Mouse (Mus musculus) adrenal gland, postnatal 14 days (tissue): Measurements from ENCODE around the gene Fgd3. TPM values are rescaled to one million over a fixed set of nuclear protein-coding genes. Genes with fewer than 3 reads are reported as not detected.
A peak's percentile ranks its signal among the peaks of the same experiment; 100 is the strongest.

Experiments used
- DNase-seq: peaks from one replicate; pipeline ENCODE4 v3.0.0; 2021; ENCODE audit warnings: mixed read lengths
- total RNA-seq: library from RNA; stranded (reverse); gene quantifications from 2 replicates; pipeline ENCODE4 v1.2.3, GENCODE M21; 2021

The Fgd3 gene
- total RNA-seq, 1 experiment from 2014 or later = 2.7 TPM

DNA sequence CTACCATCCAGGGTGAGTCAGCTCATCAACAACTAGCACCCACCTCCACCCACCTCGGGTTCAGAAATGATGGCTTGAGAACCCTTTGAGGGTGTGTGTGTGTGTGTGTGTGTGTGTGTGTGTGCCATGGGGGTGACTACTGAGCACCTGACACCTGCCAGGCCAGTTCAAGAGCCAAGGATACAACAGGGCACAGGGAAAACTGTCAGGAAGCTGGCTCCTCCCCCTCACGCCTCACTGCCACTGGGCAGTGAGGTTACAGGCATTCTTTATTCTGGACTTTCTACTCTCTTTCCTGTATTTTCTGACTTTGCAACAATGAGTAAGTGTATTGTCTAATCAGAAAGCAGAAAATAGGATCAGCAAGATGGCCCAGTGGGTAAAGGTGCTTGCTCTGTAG, 70.5 kb downstream of the Fgd3 start:
- DNase-seq = no peak

DNA sequence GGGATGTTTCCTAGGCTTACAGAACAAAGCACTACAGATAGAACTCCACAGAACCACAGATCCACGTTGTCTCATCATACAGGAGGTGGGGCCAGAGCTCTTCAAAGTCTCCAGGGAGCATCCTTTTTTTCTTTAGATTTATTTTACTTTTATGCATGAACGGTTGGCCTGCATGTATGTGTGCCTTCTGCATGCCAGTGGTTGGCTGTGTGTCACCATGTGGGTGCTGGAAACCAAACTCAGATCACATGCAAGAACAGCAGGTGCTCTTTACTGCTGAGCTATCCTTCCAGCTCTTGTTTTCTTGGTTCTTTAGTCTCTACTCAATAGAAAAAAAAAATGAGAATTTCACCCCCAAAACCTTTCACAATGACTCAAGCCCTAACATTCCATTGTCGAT, 71.2 kb downstream of the Fgd3 start:
- no peak for DNase-seq

DNA sequence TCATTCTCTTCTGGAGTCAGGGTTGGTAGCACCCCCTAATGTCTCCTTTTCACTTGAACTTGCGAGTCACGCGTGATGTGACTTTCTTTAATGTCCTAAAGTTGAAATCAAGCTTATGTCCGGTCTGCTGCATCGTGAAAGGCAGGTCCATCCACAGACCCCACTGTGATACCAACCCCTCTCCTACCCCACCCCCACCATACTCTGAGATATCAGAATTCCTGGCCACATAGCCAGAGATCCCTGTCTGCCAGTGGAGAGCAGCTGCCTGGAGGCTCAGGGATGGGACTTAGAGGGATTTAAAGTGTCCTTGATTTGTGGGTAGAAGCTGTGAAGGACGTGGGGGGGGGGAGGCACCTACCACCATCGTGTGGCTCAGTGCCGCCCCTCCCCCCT, 71.6 kb downstream of the Fgd3 start, which contains the start of gene Susd3:
TSS of gene Susd3 (minus strand) at position 240 of the 396 bp plus-strand sequence.
- DNase-seq = no peak

DNA sequence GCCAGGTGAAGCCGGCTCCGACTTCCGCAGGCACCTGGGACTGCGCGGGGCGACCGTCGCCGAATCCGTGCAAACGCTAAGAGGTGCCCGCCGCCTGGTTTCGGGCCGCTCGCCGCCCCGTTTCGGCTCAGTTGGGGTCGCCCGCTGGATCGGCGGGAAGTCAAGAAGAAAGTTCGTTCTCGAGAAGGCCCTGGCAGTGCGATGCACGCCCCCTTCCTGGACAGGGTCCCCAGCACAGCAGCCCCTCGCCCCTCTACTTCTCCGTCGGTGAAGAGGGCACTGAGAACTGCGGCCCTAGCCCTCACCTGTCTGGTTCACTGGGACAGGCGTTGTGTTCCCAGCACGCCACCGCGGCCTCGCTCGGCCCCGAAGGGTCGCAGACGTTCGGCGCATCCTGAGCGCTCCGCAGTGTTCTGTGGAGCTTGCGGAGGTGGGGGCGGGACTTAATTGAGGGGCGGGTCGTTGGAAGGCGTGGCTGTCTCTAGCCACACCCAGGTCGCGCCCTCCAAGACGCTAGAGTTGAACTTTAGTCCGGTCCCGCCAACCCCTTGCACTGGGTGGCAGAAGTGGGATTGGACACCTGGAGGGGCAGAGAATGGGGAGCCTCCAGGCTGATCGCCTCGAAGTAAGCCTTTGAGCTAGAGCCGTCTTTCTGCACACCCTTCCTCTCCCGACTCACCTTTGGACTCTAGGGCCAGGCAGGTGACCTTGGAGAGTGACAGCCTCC, 72.2 kb downstream of the Fgd3 start:
- DNase-seq = peak; percentile 58

DNA sequence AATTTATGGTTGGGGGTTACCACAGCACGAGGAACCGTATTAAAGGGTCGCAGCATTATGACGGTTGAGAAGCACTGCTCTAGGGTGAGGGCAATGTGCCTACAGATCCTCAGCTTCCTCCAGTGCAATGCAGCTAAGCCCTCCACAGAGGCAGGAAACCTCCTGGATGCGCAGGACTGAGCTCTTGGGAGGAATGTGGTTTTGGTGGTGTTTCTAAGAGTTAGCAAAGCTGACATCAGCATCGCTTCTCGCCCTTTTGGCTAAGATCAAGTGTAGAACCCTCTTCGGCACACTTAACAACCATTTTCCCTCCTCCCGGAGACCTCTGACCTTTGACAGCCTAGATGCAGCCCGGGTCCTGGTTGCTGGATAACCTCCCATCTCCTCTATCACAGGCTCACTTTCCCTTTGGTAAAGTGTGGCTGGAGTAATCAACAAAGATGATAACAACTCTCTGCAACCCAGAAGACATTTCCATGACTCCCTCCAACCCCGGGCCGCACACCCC, 72.8 kb downstream of the Fgd3 start:
- DNase-seq = no peak

DNA sequence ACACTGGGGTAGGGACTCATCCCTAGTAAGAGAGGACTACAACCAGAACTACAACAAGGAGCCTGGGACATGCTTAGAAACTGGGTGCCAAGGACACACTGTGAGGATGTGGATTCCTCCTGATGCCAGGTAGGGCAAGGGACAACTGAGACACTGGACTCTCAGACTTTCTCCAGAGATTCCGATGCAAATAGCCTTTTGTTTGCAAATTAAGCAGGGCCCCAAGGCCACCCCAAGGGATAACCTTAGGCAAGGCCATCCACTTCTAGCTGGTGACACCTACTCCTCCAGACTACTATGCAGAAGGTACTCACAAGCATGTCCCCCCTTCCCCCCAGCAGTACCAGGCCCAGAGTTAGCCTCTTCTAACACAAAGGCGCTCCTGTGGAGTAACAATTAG, 73.5 kb downstream of the Fgd3 start:
- no peak for DNase-seq

DNA sequence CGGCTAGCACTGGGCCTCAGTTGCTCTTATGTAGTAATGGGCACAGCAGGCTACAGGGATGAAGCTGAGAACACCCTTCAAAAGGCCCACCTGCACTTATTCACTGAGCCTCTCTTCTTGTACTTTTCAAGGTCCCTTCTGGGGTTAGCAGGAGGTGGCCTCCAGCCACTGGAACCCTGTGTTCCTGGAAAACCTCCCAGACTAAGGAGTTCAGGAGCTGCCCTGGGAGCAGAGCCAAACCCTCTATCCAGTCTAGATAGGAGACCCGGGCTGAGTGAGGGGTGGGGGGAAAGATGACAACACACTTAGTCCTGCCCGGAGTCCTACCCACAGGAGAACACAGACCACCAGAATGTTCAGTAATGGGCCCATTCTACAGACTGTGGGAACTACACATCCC, 74.1 kb downstream of the Fgd3 start:
- peak; percentile 29 for DNase-seq

DNA sequence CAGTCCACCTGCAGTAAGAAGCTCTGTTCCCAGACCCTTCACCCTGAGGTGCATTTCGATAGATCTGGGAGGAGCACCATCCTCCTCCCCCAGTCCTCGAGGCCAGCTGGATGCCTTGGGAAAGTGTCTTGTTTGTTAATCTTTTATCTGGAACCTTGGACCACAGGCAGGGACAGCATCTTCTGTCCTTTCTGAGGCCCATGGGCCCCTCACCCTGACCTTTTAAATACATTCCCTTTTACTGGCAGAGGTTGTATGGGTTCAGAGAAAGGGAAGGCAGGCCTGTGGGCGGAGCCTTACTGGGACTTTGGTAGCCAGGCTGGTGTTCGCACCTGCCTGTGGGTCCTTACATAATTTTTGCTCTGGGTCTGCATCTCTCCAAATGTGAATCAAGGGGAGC, 74.9 kb downstream of the Fgd3 start:
- DNase-seq = no peak

DNA sequence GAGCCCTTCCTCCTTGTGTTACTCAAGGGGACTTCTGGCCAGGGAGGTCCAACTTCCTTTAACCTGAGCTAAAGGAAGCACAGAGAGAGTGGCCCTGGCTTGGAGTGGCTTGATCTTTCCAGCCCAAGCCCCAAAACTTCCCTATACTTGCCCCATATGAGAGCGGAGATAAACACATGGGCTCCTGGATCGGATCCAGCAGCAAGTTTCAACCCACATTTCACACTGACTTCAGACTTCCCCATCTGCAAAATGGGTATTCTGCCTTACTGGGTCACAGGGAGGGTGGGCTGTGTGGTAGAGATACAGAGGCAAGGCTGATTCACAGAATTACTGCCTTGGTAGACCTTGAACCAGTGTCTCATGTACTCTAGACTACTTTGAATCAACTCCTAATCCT, 76.6 kb downstream of the Fgd3 start:
- DNase-seq = no peak

DNA sequence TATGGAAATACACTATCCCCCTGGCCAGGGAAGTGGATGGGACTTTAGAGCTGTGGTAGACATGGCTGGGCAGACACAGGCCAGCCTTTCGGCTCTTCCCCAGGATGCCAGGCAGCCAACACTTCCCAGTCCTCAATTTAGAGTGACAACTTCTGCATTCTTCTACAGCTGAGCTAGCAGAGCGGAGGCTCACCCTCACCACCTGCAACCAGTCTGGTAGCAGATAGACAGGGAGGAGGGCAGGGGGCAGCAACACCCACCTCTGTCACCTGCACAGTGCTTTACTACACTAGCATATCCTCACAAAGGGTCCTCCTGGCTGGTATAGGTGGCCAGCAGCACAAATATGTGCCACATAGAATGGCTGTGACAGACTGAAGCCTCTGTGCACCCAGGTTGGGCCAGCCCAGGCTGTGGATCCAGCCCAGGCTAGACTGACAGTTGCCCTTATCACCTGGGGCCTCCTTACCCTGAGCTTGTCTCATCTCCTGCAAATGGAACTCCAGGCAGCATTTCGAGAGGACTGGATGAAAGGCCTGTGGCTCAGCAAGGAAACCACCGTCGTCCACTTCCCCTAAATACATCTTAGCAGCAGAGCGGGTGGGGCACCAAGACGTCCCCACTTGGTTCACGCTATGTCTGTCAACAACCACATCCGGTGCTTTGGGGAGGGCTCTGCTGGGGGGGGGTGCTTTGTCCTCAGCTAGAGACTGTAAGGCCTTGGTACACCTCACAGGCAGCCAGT, 77.6 kb downstream of the Fgd3 start:
- DNase-seq = peak; percentile 48

DNA sequence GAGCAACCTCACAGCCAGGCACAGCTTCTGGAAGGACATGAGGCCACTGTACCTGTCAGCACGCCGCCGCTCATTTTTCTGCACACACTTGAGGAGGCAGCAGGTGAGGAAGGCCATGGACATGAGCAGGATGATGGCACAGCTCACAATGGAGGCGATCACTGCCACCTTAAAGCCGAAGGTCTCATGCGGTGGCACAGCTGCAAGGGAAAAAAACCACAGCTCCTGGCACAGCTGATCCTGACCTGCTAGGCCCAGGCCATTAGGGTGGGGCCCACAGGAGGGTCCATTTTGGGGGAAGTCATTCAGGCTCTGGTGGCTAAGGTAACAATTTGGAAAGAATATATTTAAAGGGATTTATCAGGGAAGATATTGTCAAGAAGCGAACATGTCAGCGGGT, 81.4 kb downstream of the Fgd3 start:
- no peak for DNase-seq

DNA sequence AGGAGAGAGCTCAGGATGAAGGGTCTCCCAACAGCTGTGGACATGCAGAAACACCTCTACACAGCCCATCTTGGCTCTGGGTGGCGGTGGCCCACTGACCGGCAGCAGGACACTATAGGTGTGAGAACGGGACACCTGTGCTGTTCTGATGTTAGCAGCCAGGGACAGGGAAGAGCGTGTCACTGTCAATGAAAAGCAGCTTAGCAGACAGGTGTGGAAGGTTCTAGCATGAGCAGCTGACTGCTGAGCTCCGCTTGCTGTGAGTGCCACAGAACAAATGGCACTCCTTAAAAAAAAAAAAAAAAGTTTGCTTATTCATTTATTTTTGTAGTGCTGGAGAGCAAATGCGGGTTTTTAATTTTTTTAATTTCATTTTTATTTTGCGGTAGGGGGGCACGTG, 82.5 kb downstream of the Fgd3 start:
- DNase-seq = no peak

DNA sequence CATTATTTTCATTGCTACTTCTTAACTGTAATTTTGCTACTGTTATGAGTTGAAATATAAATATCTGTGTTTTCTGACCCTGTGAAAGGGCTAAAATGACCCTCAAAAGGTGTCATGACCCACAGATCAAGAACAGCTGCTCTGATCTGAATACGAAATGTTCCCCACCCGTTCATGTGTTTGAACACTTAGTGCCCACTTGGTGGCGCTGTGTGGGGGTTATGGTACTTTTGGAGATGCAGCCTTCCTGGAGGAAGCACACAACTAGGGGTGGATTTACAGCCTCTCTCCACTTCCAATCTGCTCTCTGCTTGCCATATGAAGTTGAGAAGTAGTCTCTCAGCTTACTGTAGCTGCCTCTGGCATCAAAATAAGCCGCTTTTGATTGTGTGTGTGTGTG, 85.4 kb downstream of the Fgd3 start:
- DNase-seq = no peak

DNA sequence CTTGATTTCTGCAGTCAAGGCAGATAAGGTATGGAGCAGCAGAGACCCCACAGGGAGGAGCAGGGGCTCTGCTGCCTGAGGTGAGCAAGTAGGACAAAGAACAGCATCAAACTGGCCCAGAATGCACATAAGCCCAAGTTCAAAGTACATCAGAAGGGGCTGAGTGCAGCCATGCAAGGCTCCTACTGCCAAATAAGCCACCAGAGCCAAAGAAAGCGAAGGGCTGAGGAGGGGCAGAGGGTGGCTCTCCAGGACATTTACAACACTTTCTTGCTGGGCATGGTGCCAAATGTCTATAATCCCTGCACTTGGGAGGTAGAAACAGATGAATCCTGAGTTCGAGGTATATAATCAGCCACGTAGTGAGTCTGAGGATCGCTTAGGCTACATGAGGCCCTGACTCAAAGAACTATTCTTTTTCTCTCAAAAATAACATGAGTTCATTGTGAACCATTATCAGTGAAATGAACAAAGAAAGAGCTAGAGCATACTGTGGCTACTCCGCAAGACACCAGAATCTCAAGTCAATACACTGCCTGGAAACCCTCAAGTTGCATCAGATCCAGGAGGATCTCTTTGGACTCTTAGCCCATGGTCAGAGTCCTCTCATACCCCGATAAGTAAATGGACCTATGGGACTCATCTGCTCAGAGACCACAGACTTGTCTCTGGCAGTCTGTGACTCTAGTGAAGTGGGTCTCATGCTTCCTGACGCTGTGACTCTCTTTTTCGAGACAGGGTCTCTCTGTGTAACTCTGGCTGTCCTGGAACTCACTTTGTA, 86.1 kb downstream of the Fgd3 start:
- DNase-seq = no peak

DNA sequence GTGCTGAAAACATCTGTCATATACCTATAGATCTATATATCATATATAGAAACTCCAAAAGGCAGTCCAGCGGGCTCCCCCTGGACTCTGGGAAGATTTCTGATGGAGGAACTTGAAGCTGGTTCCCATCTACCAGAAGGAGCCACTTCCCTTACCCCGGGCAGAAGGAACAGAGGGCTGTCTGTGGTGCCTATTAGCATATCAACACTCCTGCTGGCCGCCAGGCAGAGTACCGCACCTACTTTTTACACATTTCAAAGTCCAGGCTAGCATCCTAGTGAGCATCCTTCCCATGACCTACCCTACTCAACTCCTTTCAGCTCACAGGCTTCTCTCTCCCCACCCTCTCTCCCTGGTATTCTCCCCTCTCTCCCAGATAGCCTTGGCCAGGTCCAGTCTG, 94.5 kb downstream of the Fgd3 start:
- DNase-seq = no peak

DNA sequence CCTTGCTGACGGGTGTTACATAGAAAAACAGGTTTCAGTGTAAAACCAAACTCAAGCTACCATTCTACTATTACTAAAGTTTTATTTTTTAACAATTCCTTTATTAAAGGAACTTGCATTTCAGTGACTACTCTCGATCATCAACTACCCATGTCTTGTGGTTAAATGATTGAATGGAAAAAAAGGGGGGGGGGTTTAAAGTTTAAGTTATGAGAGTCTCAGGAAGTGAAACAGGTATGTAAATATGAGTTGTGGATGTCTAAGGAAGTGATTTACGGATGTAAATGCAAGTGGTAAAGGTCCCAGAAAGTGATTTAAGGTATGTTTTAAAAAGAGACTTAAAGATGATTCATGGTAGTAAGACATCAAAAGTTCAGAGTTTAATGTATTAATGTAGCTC, 95.0 kb downstream of the Fgd3 start:
- DNase-seq = no peak

DNA sequence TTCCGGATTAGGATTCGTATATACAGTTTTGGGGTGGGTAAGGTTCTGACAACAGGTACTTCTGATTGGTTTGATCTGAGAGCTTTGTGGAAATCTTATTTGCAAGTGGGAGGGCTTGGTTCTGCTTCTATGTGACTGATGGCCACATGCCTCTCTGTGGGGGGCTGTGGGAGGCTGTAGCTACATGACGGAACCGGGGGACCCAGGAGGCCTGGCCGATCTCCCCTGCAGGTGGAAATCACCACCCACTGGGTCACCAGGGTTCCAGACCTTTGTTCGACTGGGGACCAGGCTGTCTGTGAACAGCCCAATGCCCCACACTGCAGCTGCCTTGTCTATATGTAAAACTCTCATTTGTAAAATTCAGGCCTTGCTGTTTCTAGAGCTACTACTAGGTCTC, 95.4 kb downstream of the Fgd3 start:
- DNase-seq = no peak

DNA sequence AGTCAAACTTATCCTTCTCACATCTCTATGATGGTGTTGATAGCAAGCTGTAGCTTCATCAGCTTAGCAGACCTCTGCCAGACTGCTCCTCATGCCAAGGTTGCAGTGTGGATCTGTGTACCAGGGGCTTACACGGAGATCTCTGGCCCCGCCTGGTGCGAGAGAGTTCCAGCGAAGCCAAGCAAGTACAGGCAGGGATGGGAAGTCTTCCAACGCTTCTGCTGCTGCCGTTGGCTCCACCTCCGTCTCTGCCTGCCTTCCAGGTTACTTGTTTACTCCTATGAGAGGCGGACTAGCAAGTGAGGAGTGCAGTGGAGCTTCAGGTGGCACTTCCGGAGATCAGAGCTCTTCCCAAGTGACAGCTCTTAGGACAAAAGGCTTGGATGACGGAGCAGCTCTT, 95.8 kb downstream of the Fgd3 start:
- no peak for DNase-seq

DNA sequence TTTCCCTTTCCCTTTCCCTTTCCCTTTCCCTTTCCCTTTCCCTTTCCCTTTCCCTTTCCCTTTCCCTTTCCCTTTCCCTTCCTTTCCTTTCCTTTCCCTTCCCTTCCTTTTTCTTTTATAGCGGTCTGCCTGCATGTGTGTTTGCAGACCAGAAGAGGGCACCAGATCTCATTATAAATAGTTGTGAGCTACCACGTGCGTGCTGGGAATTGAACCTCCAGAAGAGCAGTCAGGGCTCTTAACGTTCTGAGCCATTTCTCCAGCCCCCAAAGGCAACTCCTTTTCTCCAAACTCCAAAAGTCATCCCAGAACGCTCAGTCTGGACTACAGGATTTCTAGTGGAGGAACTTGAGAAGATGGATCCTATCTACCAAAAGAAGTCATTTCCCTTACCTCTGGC, 99.2 kb downstream of the Fgd3 start:
- no peak for DNase-seq

DNA sequence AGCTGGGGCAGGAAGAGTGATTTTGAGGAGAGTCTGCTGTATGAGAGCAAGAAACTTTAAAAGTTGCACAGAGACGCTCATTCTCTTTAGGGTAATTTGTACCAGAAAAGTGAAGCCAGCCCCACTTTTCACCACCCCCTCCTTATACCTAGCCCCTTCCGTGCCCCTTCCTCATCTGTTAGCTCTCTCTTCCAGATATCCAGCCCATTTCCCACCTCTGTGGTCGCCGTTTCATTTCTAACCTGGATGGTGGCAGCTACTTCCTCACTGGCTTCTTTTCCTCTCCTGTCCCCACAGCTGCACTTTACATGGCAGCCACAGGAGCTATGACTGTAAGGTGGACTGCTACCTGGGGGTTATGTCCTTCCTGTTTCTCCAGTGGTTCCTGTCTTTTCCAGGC, 100.7 kb downstream of the Fgd3 start:
- DNase-seq = no peak

DNA sequence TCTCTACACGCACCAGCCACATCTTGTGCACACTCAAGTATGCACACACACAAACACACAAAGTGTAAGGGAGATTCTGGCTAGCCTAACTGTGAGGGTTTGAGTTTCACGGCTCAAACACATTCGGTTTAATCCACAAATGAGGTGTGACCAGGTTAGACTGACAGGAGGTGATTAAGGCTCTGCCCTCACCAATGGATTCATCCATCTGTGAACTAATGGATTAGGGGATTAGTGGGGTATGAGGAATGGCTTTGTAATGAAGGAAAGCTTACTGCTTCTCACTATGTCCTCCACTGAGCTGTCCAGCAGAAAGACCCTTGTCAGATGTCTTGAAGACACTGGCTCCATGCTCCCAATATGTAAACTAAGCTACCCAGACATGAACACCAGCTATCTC, 101.5 kb downstream of the Fgd3 start:
- no peak for DNase-seq

DNA sequence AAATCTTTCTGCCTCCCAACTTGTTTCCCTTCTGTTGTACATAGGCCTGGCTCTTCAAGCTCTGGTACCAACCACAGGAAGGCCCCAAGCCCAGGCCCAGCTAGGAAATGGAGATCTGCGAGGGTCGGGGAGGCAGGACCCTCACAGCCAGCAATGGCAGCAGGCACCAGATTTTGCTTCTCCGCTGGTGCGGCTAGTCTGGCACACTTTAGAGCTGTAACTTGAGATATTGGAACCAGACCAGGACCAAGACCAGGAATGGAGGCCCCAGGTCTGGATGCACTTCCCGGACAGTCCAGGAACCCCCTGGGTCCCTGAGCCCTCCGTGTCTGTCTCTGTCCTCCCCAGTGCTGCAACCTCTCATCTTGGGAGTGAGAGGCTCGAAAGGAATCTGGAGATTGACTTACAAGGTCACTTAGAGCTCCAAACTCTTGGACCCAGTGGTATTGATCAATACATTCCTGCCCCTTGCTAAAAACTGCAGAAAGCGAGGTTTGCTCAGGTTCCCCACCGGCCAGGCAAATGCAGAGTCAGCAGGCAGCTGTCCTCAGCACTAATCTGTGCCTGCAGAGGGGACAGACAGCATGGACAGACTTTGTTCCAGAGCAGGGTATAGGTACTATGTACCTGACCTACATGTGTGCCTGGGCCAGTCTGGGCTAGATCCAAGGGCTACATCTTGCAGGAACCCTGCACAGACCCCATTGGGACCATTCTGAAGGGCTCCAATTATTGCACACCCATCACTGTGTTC, 103.1 kb downstream of the Fgd3 start:
- peak; percentile 33 for DNase-seq

DNA sequence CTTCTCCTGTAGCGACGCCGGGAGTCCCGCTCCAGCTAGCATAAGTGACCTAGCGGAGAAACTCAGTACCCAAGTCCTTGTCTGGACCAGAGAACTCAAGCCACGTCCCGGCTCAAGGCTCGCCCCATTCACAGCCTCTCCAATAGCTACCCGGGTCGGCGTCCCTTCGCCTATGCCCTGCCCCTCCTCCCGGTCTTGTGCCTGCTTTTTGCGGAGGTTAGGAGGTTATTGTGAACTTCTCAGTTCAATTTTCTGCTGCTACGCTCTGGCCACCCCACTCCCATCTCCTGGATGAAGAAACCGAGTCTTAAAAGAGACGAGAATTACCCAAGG, 103.9 kb downstream of the Fgd3 start:
- DNase-seq = no peak
